Mouse (Mus musculus) gastrocnemius, postnatal 25 days (tissue): ENCODE data around the gene Gm45799. TPM values are rescaled to one million over a fixed set of nuclear protein-coding genes. Genes with fewer than 3 reads are reported as not detected.

Source experiments
- DNase-seq: peaks from one replicate; pipeline ENCODE4 v3.0.0; 2022
- long read RNA-seq, 2 experiments: library from polyadenylated mRNA; stranded (forward); transcript quantifications; one replicate each; pipeline ENCODE4 v2.0.0; 2021
- total RNA-seq, 2 experiments: library from RNA; stranded (reverse); gene quantifications; 1 replicate in 1 of 2; 2 replicates in 1 of 2; pipeline ENCODE4 v1.2.3; 2021

The Gm45799 gene
- 1 to 10 TPM; 1.8 to 3.1 TPM for total RNA-seq
- long read RNA-seq, experiment 1, partial matches to known transcripts: 0 of 8 reads
- long read RNA-seq, experiment 1, other reads (novel, unspliced or antisense): 8 of 8 reads
- long read RNA-seq, experiment 2, partial matches to known transcripts: 1 of 5 reads
- long read RNA-seq, experiment 2, other reads (novel, unspliced or antisense): 4 of 5 reads

DNA sequence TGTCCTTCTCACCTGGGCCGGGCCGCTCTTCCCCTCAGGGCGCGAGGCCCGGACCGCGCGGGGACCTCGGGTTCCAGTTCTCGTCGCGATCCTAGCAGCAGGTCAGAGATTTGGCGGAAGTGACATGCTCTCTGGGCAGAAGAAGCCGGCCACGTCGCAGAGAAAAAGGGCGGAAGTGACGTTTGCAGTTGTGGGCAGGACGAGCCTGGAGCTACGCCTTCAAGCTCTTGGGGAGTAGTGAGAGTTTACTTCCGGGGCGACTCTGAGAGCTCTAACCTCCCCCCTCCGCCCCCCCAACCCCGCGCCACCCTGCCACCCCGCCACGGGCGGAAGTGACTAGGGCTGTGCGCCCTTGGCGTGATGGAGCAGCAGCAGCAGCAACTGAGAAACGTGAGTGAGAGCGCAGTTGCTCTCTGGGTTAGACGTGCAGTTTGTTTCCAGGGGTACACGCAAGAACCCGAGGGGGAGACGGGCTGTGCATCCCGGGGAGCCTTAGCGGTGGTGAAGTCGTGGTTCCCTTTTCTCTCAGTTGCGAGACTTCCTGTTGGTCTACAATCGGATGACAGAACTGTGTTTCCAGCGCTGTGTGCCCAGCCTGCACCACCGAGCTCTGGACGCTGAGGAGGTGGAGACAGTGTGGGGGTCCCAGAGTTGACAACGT, at the start of gene Gm45799, which contains the start of gene Arfip2:
Gene Gm45799, plus strand, starts transcription at position 320 of the 661 bp plus-strand sequence.
Gene Arfip2, minus strand, starts transcription at position 184 of the 661 bp plus-strand sequence.
- DNase-seq: peak; percentile 97

DNA sequence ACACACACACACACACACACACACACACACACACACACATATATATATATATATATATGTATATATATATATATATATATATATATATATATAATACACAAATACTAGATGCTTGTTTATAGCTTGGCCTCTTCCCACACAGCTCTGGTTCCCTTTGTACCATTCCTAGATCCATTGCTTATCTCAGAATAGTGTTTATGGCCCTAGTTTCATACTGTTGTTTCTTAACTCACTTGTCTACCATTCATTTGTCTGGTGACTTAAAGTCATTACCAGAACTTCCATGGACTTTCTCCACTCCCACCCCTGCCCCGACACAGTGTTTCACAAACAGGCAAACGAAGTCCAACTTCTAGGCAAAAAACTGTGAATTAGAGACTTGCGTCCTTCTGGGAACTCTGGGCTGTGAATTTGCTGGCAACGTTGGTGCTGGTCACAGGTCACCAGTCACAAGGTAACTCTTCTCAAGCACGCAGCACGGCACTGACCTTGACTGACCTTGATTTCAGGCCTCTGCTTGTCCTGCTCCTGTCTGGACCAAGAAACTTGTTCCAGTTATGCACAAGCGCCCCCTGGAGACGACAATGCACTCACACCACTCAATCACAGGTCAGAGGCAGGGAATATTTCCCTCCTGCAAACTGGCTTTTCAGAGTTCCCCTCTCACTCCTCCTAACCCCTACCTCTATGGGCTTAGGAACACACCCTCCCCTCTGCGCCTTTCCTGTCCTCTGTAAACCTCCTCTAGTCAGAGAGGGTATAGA, 37.3 kb upstream of the Gm45799 start:
- peak; percentile 36 for DNase-seq

DNA sequence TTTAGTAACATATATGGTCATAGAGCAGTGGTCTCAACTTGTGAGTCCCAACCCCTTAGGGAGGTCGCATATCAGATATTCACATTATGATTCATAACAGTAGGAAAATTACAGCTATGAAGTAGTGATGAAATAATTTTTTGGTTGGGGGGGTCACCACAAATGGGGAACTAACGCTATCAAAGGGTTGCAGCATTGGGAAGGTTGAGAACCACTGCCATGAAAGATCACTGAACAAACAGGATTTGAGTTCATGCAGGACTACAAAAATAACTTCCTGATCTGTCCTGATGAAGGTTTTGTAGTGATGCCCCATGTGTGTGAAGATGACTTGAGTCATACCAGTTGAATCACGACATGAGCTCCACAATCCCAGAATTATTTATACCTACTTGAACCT, 31.9 kb upstream of the Gm45799 start:
- no peak for DNase-seq

DNA sequence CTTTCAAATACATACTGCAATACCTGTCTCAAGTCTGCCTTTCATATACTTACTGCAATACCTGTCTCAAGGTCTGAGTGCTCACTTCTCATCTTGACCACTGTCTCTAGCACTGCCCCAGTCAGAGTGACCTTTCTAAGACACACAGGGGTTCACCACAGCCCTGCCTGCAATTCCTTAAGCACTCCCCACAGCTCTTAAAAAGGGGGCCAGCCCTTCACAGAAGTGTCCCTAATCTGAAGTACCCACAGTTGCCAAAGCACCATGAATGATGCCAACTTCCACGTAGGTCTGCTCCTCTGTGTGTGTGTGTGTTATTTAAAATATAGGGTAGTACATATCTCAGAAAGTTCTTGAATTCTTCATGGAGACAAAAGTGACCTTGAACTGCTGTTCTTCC, 28.6 kb upstream of the Gm45799 start:
- DNase-seq: no peak

DNA sequence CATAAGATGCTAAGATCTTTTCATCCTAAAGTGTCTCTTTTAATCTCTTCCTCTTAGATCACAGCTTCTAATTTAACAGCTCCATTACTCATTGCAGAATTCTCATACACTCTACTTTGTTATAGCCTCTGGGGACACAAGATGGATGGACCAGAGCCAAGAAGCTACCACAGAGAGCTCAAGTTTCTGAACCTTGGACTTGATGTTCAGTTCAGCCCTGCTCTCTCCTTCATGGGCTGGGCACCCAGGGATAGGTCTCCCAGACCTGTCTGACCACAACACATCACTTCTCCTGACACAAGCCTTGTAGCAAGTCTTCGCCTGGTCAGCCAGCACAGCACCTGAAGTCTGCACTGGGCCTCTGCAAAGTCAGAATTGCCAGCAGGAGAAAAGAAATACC, 26.0 kb upstream of the Gm45799 start:
- DNase-seq: no peak

DNA sequence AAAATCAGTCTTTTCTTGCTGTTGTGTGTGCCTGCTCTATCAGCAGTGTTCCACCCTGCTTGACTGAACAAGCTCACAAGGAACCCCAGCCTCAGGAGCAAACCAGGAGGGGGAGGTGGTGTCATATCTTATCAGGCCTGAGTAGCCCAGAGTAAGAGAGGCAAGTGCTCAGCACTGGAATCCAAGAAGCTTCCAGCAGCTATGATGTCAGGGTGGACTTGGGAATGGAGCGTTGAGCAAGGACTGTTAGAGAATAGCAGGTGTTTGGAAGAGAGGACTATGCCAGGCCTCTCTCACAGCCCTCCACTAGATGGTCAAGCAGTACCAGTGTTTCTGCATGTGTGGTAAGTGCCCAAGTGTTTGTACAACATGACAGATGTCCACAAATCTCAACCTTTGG, 24.6 kb upstream of the Gm45799 start:
- no peak for DNase-seq

DNA sequence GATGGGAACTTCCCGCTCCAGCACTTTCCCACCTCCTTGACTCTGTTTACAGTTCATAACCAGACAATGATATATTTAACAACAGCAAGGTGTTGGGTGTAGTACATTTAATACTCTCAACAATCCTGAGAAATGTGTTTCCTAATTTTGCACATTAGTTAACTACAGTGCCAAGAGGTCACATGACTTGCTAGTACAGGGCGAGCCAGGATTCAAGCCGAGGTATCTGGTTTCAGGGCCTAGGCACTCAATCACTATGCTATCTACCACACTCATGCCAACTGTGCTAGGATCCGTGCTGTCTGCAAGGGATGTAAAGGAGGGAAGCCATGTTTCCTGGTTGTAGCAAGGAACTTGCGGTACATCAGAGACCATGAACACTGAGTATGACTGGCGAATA, 23.8 kb upstream of the Gm45799 start:
- no peak for DNase-seq

DNA sequence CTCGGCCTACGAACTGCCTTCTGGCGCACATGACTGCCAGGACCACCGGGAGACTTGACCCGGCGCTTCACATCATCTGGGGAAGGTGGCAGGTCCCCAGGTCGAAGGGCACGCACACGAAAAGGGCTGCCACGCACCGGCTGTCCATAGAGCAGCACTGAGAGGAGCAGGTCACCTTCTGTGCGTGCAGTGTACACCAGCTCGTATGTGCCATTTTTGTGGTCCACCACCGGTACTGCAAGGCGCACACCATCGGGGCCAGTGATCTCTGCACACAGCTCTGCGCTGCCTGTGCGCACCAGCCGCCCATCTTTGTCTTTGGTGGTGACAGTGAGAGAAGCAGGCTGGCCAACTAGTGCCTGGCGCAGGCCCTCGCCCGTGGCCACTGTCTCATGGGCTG, 22.5 kb upstream of the Gm45799 start:
- DNase-seq: no peak

DNA sequence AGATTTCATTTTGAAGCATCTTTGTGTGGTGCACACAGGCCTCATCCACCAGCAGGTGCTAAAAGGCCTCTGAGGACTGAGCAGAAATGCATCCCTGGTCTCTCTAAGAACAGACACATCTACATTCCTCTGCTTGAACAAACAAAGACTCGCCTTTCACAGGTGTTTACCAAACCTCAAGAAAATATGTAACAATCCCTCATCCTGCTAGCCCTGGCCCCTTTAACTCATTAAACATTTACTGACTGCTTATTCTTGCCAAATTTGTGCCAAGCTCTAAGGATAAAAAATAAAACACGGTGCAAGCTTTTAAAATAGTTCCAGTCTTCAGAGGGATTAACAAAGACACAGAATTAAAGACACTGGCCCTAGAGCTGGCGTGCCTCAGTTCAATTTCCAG, 20.7 kb upstream of the Gm45799 start:
- DNase-seq: no peak

DNA sequence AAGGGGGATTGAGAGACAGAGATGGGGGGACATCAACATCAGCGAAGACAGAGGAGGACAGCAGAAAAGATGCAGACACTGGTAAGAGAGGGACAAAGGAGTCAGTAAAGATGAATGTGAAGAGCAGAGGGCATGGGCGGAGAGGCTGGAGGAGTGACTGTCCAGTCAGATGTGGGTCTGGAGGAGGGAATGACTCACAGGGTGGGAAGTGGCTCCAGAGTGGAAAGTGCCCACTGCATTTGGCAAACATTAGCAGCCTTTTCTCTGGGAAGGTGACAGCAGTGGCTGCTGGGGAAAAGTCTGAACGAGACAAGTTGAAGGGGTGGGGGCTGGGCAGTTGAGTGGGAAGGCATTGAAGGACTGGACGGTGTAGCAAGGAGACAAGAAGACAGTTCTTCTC, 19.3 kb upstream of the Gm45799 start:
- no peak for DNase-seq

DNA sequence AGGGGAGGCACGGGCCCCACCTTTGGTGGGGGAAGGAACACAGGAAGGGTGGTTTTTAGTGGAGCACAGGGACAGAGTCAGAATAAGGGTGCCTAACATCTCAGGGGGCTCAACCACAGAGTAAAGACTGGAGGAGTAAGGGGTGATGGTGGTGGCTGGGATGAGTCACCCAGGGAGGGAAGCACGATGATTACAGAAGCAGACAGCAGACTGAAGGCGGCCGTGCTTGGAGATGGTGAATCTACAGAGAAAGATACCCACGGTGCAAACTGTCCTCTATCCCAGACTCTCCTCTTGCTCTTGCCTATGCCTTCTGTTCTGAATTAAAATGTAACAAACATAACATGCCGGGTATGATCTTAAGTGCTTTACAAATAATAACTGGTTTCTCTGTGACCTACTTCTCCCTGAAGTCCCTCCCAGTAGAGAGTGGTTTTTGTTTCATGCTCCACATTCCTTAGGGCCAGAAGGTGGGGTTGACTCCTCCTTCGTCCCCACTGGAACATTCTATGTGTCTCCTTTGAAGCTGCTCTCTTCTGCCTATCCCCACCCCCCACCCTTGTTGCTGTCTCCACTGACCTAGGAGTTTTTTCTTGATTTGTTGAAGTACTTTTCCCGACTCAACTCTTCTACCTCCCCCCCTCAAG, 18.6 kb upstream of the Gm45799 start:
- DNase-seq: no peak

DNA sequence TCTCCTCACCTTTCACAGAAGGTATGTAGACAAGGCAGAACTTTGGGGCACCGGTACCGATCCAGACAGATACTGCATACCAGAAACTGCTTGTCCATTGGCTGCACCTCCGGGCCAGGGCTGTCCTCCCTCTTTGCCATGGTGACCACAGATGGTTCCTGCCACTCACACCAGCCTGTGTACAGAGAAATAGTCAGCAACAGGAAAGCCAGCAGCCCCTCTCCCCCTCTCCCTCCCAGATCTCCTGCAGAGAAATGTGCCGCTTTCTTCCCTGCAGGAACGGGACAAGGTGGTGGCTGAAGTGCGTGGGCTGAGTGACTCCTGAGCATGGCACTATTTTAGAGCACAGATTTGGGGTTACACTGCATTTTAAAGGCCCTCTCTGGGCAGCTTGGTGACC, 15.0 kb upstream of the Gm45799 start:
- DNase-seq: no peak

DNA sequence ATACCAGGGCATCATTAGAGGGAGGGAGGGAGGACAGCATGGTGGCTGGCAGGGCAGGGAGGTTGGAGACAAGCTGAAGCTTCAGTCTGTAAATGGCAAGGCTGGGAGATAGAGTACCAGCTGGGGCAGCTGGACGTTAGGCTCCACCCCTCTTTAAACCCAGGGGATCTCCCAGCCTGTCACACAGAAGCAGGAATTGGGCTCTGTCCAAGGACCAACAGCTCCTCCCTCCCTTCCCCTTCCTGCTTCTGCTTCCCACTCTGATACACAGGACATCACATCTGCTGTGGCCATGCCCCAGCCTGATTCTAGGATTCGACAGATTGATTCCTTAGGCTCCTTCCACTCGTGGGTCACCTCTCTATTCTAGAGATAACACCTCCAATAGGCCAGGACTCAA, 11.7 kb upstream of the Gm45799 start:
- DNase-seq: peak; percentile 76

DNA sequence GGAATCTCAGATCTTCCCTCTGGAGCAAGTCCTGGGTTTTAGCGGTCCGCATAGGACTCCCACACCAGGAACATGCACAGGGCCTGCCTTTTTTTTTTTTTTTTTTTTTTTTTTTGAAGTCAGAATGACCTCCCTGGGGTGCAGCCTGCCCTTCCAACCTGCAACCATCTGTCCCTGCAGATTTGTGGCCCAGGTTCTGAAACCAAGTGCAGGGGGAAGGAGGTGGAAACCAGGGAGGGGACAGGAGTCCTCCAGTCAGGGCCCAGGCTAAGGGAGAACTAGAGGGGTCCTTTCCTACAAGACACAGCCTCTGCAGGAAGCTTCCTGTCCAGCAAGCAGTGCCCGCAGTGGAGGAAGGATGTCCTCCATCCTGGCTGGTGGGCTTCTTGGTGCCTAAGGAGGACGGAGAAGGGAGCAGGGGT, 7.8 kb upstream of the Gm45799 start:
- no peak for DNase-seq

DNA sequence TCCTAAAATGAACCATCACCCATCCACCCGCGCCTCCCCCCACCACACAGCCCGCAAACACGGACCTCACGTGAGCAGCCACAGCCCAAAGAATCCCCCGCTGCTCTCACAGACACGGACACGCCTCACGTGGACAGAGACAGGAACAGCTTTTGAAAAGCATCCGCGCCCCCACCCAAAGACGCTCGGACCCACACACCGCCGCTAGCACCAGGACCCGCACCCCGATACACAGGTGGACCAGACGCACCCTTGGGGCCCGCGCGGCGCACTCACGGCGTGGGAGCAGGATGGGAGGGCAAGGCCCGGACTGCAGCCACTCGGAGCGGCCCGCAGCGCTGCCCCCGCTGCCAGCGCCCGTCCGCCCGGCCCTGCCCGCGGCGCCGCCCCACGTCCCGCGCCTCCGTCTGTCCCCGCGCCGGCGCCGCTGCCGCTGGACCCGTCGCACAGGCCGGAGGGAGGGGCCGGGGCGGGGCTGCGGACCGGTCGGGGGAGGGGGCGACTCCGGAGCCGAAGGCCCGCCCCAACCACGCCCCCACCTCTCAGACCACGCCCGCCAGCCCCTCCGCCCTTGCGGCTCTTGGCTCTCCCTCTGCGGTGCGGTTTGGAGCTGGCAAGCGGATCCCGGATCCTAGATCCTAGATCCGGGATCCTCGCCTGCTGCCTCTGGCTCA, 7.1 kb upstream of the Gm45799 start, which contains the start of gene Trim3:
Gene Trim3, minus strand, starts transcription at position 445 of the 674 bp plus-strand sequence.
- DNase-seq: peak; percentile 94

DNA sequence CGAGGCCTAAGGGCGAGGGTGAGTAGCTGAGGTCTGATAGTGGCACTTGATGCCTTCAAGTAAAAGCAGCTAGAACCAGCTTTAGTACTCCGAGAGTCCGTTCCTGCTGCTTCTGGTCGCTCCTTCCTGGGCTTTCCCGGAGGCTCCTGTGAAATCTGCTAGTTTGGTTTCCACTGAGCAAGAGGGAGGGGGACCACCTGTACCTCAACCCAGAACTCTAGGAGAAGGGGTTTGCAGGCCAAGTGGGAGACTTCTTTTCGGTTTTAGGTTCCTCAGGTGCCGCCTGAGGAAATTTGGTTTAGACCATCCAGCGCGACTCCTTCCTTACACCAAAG, 6.6 kb upstream of the Gm45799 start:
- DNase-seq: no peak

DNA sequence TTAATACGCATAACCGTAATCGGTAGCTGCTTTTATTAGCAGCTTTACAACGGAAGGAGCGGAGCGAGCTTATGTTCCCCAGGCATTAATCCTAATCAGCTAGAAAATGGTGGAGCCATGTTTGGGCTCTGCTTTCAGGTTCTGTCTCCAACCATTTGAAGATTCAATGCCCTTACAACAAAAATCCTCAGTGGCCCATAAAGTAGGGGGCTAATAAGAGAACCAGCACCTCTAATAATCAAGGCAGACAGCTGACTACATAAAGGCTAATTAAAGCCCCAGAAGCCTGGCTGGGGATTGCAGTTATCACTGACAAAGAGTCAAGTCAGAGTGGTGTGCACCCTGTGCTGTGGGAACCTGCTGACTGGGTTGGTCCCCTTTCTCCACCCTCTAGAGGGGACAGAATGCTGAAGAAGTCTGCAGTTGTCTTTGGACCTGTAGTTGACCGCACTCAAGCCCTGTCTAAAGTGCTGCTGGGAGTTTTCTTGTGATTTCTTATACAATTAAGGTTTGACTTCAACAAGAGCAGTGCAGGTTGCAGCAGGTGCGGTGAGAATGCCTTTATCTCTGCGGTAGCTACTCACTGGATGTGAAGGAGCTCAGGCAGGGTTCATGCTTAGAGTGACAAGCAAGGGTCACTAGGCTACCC, 6.0 kb upstream of the Gm45799 start:
- no peak for DNase-seq

DNA sequence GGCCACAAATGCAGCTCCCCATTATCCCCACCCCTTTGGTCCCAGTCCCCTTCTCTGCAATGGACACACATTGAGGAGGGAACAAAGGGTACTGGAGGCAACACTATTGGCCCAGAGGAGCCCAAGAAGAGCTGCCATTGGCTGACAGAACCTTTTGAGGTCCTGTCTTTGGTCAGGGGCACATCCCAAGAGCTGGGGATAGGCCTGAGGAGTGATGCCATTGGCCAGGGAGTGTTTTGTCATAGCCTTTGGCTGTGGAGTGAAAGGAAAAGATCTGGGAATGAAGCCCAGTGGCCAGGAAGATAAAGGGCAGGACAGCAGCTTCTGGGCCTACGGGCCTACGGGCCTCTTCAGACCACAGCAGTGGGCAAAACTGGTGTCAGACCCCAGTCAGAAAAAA, 4.6 kb upstream of the Gm45799 start:
- DNase-seq: peak; percentile 33

DNA sequence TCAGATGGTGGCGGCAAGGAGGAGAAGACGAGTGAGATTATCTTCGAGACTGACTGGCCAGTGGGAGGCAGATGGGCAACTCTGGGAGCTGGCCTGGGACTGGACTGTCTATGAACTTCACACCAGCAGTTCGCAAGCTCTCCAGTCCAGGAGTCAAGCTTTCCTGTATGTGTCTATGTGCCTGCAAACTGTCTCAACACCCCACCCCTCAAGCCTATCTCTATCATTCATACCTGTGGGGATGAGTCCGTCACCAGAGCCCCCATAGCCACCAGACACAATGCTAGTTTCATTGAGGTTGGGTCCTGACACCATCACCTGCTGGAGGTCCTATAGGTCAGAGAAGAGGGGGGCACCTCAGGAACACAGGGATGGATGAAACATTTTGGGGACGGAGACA, 1.6 kb upstream of the Gm45799 start:
- no peak for DNase-seq

DNA sequence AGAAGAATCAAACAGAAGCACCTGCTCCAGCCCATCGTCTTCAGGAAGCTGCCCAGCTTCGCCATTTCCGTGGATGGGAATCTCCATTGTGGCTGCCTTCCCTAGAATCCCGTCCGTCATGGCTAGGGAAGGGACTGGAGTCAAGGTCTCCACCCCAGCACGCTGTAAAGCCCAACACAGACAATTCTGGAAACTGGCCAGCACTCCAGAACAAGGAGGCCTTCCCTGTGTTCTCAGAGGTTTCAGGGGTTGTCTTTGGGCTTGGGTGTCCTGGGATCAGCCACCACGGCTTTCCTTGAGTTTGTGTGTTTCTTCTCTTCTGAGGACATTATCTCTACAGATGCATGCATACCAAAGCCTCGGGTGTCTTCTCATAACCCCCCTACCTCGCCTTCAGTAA, 1.0 kb upstream of the Gm45799 start:
- DNase-seq: no peak

DNA sequence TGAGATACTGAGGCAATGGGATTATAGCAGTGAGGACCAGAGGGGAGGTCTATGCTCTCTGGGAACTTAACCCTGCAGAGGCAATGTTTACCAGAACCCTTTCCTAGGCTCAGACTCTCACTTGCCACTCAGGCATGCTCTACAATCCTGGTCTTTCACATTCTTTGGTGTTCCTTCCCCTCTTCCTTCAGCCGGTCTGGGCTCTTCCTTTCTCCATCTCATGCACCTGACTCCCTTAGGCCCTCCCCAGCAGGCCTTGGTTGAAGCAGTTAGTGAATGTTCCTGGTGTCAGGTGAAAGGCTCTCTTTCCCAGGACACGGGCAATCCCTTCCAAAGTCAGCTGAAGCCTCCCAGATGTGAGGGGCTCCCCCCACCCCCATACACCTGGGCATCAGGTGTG, 596 bp upstream of the Gm45799 start, which contains the start of gene Timm10b:
Gene Timm10b, plus strand, starts transcription at position 301 of the 400 bp plus-strand sequence.
- DNase-seq: no peak

DNA sequence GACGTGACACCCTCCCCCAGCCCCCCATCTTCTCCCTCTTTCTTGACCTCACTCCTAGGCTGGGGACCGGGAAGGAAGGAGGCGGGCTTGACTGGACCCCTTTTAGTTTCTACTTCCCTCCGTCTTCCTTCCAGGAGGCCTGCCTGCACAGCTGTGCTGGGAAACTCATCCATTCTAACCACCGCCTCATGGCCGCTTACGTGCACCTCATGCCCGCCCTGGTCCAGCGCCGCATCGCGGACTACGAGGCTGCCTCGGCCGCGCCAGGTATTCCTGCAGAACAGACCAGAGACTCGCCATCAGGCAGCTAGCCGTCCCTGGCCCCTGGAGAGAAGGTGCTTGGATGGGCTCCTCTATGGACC, 523 bp downstream of the Gm45799 start:
- no peak for DNase-seq
